Mouse (Mus musculus) liver, embryonic 14 days (tissue): ENCODE results near the gene Gpr174. TPM values are rescaled to one million over a fixed set of nuclear protein-coding genes. Genes with fewer than 3 reads are reported as not detected.

Experiments used
- polyA plus RNA-seq: library from polyadenylated mRNA; depleted of rRNA; stranded (reverse); fragments of >200 nt; gene quantifications from 2 replicates; pipeline ENCODE4 v1.2.3, GENCODE M21; 2012; rRNA removed

The Gpr174 gene
- 0.05 and 0.07 TPM in 2 replicates for polyA plus RNA-seq

GRCm38 (mm10) chrX:107255486-107256227, at the start of gene Gpr174:
Gene Gpr174 (plus strand): TSS chrX:107255878.

Other genes with a start within 250 kb of the Gpr174 start
- 0.05 and 0.06 TPM in 2 replicates for gene P2ry10, start 167.4 kb upstream of the Gpr174 start, polyA plus RNA-seq
- gene P2ry10b, start 107.0 kb upstream of the Gpr174 start, polyA plus RNA-seq: 0.58 and 0.96 TPM in 2 replicates
- gene Itm2a, start 147.5 kb downstream of the Gpr174 start, polyA plus RNA-seq: 60.5 and 63.4 TPM in 2 replicates